Mouse (Mus musculus): ENCODE measurements around the gene Rplp0. TPM values are rescaled to one million over a fixed set of nuclear protein-coding genes. Genes with fewer than 3 reads are reported as not detected.

The Rplp0 gene
- total RNA-seq, 2 experiments from 2014 or later, result 347 to 378 TPM

- no peak for DNase-seq (ENCODE audit: low spot score in 2 of 2)
Measured at GRCm38 (mm10) chr5:115526456-115527202, 32.6 kb upstream of the Rplp0 start.

DNA sequence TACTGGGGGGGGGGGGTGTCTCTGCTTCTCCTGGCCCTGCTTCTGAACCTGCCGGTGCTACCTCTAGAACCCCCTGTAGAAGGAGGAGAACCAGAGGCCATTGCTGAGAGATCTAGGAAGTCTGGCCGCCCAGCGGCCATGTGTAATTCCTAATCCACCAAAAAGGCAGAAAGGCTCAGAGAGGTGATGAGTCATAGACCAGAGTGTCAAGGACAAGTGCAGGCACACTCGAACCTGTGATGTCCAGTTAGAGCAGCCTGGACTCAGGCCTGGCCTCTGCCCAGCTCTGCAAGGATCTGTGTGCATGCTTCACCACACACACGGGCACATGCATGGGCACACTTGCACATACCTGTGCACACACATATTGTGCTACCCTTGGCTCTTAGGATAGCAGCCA, 31.1 kb upstream of the Rplp0 start:
- no peak for DNase-seq (ENCODE audit: low spot score in 2 of 2)

GRCm38 (mm10) chr5:115529364-115529741, 29.9 kb upstream of the Rplp0 start:
- DNase-seq (ENCODE audit: low spot score in 2 of 2), result no peak

GRCm38 (mm10) chr5:115529742-115530446, 29.4 kb upstream of the Rplp0 start:
- no peak for DNase-seq (ENCODE audit: low spot score in 2 of 2)

DNA sequence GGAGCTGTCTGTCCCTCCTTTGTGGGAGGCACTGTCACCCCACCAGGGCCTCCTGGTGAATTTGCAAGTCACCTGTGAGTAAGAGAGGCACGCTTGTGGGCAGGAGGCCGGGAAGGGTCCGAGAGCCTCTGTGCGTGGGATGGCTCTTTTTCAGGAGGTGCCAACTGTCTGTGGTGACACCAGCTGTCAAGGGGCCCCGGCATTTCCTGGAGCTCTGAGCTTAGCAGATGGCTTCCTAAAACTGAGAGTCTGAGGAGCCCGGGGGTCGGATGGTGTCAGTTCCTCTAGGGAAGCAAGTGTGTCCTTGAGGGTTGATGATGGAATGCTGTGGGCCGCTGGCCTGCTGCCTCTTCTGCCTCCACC, 28.8 kb upstream of the Rplp0 start:
- DNase-seq (ENCODE audit: low spot score in 2 of 2), result no peak

- DNase-seq (ENCODE audit: low spot score in 2 of 2), result peak; percentile 50 to 71
Measured at GRCm38 (mm10) chr5:115531671-115532270, 27.5 kb upstream of the Rplp0 start.

GRCm38 (mm10) chr5:115534290-115534731, 25.0 kb upstream of the Rplp0 start:
- no peak for DNase-seq (ENCODE audit: low spot score in 2 of 2)

DNA sequence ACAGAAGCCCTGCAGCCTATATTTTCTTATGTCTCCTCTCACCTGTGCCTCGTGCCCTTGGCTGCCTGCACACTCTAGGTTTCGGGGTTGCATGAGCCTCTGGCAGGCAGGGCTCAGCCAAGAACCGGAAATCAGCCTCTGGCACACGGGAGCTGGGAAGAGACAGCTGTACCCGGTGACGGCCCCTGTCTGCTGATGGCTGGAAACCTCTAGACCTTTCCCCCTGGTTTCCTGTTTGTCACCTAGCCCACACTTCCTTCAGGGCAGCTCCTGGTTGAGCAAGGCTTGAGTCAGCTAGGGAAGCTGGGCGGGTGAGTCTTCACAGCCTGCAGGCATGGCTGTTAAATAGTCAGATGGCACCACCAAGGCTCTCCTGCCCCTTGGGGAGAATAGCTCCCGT, 24.4 kb upstream of the Rplp0 start:
- DNase-seq (ENCODE audit: low spot score in 2 of 2), result no peak

DNA sequence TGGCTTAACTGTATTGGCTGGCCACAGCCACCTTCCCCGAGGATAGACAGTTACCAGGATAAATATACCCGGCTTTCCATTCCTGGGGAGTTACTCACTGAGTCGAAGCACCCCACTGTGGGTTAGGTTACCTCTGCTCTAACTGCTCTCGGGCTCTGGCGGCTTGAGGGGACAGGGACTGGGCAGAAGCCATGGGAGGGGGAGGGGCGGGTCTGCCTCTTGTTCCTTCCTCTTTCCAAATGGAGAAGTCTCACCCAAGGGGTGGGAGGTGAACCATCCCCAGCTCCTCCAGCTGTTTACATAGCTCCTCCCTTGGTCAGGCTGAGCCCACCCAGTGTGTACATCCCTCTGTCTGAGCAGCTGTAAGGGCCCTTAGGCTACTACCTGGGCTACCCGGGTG, 23.6 kb upstream of the Rplp0 start:
- DNase-seq (ENCODE audit: low spot score in 2 of 2), result no peak

- no peak for DNase-seq (ENCODE audit: low spot score in 2 of 2)
Measured at GRCm38 (mm10) chr5:115538017-115538692, 21.1 kb upstream of the Rplp0 start.

DNA sequence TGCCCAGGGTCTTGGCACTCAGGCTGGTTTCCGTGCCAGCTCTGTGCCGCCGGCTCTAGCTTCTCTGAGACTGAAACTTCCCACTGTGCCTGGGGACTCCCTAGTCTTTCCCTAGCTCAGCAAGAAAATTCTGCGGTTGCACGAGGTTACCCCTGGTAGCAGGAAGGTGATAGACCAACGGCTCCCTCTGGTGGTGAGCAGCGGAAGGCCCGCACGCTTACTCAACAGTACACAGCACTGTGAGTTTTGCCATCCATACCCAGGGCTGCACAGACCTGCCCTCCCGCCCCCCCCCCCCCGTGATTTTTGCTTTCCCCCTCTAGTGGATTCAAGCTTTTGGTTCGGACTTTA, 20.6 kb upstream of the Rplp0 start:
- DNase-seq (ENCODE audit: low spot score in 2 of 2), result peak; percentile 91 to 94

- no peak for DNase-seq (ENCODE audit: low spot score in 2 of 2)
Measured at GRCm38 (mm10) chr5:115542635-115543384, 16.5 kb upstream of the Rplp0 start.

DNA sequence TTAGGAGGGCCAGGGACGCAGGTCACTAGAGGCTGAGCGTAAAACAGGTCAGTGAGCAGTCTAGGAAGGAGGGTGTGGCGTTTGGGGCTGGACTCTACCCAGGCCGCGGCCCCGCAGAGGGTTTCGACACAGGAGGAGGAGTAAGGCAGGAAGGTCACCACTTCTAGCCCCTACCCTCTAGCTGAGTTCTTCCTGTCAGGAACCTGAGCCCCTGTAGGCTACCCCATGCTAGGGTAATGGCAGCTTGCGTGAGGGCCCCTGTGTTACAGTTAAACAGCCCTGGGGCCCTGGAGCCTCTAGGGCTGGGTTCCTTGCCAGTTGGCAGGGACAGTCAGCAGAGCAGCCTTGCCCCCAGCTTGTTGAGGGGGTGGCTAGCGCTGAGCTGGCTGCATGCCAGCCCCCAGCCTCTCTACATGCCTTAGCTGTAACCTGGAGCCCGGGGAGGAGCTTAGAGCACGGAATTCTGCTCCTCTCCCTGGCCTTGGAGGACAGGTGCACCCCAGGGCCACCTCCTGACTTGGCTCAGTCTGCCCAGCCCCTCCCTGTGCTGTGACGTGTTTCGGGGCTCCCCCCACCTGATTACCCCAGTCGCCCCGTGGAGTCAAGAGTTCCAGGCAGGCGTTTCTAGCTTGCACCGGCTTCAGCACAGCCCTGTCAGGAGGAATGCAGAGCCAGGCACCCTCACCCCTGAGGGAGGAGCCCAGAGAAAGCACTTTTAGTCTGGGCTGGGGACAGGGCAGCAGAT, 15.6 kb upstream of the Rplp0 start:
- DNase-seq (ENCODE audit: low spot score in 2 of 2), result peak; percentile 75 to 77

DNA sequence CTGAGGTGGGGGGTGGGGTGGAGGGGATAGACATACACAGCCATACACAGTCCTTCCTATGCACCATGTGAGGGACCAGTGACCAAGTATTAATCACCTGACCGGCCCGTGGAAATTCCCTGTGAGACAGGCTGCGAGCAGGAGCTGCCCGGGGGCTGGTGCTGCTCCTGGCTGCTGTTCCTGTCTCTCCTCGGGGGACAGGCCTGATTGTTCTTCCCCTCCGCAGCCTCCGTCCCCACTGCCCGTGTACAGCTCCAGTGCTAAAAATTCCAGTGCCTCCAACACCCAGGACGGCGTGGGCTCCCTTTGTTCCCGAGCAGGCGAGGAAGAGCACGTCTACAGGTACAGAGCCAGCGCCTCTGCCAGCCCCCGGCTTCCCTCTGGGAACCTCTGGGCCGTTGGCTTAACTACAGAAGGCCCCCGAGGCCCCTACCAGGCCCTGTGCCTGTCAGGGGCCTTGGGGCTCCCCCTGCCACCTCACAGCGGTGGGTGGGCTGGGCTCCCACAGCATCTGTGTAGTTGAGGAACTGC, 14.5 kb upstream of the Rplp0 start:
- no peak for DNase-seq (ENCODE audit: low spot score in 2 of 2)

DNA sequence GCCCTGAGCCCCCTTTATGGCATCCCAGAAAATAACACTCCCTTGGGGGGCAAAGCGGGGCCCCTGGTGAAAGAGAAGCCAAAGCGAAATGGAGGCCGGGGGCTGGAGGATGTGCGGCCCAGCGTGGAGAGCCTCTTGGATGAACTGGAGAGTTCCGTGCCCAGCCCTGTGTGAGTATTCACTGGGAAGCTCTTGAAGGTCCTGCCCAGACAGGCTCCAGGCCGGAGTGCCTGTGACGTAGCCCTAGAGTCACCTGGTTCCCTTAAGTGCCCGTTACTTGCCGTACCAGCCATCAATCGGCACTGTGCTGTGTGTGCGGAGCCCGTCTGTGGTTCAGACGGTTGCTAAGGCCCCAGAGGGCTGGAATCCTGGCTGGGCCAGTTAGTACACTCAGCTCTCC, 13.6 kb upstream of the Rplp0 start:
- no peak for DNase-seq (ENCODE audit: low spot score in 2 of 2)

DNA sequence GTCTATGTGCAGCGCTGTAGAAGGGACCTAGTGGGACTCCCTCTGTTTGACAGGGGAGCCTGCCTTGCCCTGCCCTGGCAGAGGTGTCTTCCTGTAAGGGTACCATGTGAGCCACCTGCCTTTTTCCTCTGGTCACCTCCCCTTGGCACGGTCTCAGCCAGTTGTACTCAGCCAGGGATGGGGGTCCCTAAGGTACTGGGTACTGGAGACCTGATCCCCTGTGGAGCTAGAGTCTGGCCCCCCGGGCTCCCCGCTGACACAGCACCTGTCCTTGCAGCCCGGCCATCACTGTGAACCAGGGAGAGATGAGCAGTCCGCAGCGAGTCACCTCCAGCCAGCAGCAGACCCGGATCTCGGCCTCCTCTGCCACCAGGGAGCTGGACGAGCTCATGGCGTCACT, 12.7 kb upstream of the Rplp0 start:
- DNase-seq (ENCODE audit: low spot score in 2 of 2), result no peak

GRCm38 (mm10) chr5:115547014-115547413, 12.3 kb upstream of the Rplp0 start:
- DNase-seq (ENCODE audit: low spot score in 2 of 2), result no peak

- no peak for DNase-seq (ENCODE audit: low spot score in 2 of 2)
Measured at GRCm38 (mm10) chr5:115547421-115547820, 11.8 kb upstream of the Rplp0 start.

DNA sequence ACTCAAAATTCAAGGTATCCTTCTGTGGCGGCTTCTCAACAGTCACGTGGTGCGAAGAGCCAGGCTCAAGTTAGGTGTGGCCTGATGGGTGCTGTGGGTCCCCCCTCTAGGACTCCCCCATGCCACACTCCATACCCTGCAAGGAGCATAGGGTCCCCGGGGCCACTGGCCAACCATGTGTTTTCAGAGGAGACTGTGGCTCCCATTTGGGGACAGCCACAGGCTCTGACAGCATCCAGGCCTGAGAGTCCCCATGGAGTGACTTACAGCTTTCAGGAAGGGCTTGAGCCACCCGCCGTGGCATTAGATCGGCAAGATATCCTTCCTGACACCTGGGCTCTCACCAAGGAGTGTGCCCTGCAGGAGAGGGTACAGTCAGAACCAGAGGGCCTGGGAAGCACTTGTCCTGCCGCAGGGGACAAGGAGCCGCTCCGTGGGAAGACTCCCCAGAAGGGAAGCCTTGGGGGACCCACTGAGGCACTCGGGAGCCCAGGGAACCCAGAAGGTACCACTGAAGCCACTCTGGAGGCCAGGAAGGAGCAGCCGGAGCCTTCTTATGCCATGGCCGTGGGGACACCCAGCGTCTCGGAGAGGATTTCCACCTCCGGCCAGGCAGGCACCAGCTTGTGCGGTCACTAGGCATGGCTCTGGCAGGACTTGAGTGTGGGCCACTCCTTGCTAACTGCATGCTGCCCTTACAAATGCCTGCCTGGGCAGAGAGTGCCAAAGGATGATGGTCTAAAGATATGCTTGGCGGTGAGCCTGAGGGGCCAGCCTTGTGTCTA, 10.6 kb upstream of the Rplp0 start:
- no peak for DNase-seq (ENCODE audit: low spot score in 2 of 2)
